Mouse (Mus musculus): ENCODE measurements around the gene Lurap1l. TPM values are rescaled to one million over a fixed set of nuclear protein-coding genes. Genes with fewer than 3 reads are reported as not detected.
A peak's percentile ranks its signal among the peaks of the same experiment; 100 is the strongest.

Gene Lurap1l
- polyA plus RNA-seq, 1 experiment from 2014 or later = 19.7 TPM

DNA sequence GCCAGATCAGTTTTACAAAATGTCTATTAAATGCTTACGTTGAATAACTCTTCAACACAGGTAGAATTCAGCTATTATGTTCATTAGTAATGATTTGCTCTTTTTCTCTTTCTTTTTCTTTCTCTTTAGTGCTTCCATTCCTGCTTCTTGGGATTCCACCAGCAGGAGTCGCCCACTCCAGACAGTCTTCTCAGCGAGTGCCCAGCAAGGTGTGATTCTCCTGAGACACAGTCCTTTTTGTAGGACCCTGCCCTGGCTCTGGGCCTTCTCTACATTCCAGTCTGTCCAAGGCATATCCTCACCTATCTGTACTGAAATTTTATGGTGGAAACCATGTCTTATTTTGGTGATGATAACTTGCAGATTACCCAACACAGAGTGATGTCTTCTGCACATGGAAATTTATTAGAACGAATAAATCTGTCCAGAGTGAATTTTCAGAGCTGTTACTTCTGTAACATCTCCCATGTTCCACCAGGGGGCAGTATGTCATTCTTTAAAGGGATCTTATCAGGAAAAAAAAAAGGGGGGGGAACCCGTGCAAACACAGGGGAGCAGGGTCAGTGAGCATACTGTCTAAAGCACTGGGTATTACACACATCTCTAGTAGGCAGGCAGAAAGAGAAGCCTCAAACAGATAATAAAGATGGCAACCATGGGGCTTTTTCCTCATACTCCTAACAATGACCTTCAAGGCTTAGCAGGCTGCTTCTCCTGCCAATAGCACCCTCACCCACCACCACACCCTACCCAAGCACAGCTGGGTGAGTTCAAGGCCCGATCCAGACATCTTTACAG, 37.4 kb upstream of the Lurap1l start:
- H3K4me3 ChIP-seq (ENCODE audit: low read depth, low read length) = no peak overlapping the region
- no peaks in the 10 kb centered on the region for H3K9me3 ChIP-seq (ENCODE audit: low read length)
- H3K27ac ChIP-seq (ENCODE audit: low read depth) = peak overlapping the region; percentile 51; the same call in 1 of the 2 replicates
- no peak for DNase-seq
- no peaks in the 10 kb centered on the region for H3K27me3 ChIP-seq (ENCODE audit: insufficient read depth, low read length)
- no peaks in the 10 kb centered on the region for H3K36me3 ChIP-seq (replicated peaks; ENCODE audit: insufficient read depth, low read length)
- TF ChIP-seq EP300 (IDR thresholded peaks at IDR 0.05; ENCODE audit: low read depth) (no peak), CTCF (IDR thresholded peaks at IDR 0.05; ENCODE audit: low read depth) (peak; percentile 60)
- ATAC-seq = peak; percentile 69
- no peak overlapping the region for H3K4me2 ChIP-seq (ENCODE audit: low read depth, low read length)
- 36% methylated on average over 6 of the region's 6 CpGs for WGBS (ENCODE audit: insufficient replicate concordance)
- H3K9ac ChIP-seq (replicated peaks) = no peak overlapping the region
- peaks cover 7% of the 10 kb centered on the region; the same call in 1 of the 2 replicates for H3K4me1 ChIP-seq (ENCODE audit: insufficient read depth)

DNA sequence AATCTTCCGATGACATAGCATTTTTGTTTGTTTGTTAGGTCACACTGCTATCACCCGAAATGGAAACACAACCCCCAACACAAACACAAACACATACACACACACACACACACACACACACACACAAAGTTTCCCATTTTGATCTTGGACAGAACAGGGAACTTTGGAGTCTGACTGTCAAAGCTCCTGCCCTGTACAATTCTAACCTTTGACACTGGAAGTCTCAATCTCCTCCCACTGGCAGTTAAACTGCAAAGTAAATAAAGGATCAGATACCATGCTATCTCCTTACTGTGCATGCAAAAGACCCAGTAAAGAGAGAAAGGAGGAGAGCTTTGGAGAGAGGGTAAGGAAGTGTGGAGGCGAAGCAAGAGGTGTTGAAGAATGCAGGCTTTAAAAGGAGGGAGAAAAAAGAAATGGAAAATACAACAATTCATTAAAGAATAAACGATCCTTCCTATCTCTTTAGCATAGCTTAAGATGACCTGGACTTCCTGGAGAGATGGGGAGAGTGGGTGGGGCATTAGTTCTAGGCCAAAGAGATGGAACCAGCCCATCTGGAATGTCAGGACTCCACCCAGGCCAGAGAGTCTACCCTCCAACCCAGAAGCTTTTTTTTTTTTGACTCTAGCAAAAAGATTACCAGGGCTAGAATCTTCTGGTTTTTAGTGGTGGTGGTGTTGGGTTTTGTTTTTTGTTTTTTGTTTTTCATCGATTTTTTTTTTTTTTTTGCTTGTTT, 36.2 kb upstream of the Lurap1l start:
- Histone ChIP-seq H3K4me3 (ENCODE audit: low read depth, low read length) (no peak overlapping the region), H3K36me3 (replicated peaks; ENCODE audit: insufficient read depth, low read length) (no peaks in the 10 kb centered on the region), H3K27me3 (ENCODE audit: insufficient read depth, low read length) (no peaks in the 10 kb centered on the region), H3K4me2 (ENCODE audit: low read depth, low read length) (no peak overlapping the region), H3K9ac (replicated peaks) (no peak overlapping the region), H3K4me1 (ENCODE audit: insufficient read depth) (peaks cover 7% of the 10 kb centered on the region; the same call in 1 of the 2 replicates), H3K27ac (ENCODE audit: low read depth) (no peak overlapping the region), H3K9me3 (ENCODE audit: low read length) (no peaks in the 10 kb centered on the region)
- TF ChIP-seq EP300 (IDR thresholded peaks at IDR 0.05; ENCODE audit: low read depth) = no peak
- no peak for TF ChIP-seq CTCF (IDR thresholded peaks at IDR 0.05; ENCODE audit: low read depth)
- ATAC-seq (peak; percentile 66), DNase-seq (no peak)
- WGBS (ENCODE audit: insufficient replicate concordance) = 35% methylated on average over 5 of the region's 5 CpGs

DNA sequence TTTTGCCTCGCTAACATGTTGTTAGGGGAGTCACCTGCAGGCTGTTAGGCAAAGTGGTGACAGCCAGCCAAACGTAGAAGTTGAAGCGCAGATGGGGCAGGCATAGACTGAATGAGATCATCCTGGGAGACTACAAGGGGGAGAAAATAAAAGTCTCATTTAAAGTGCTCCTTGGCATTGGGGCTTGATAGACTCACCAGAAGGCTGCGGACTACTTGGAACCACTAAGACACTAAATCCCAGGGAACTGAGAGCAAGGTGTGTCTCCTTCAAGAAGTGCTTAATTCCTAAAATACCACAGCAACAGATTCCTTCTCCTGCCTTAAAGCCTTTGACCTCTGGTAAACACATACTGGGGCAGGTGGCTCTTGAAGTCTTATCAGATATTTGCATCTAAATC, 35.4 kb upstream of the Lurap1l start:
- H3K4me3 ChIP-seq (ENCODE audit: low read depth, low read length) = no peak overlapping the region
- H3K27ac ChIP-seq (ENCODE audit: low read depth) = no peak overlapping the region
- no peak for DNase-seq
- ATAC-seq = no peak
- H3K27me3 ChIP-seq (ENCODE audit: insufficient read depth, low read length) = no peaks in the 10 kb centered on the region
- peaks cover 7% of the 10 kb centered on the region; the same call in 1 of the 2 replicates for H3K4me1 ChIP-seq (ENCODE audit: insufficient read depth)
- WGBS (ENCODE audit: insufficient replicate concordance) = 57% methylated on average over 4 of the region's 4 CpGs
- TF ChIP-seq CTCF (IDR thresholded peaks at IDR 0.05; ENCODE audit: low read depth) (no peak), EP300 (IDR thresholded peaks at IDR 0.05; ENCODE audit: low read depth) (no peak)
- H3K9me3 ChIP-seq (ENCODE audit: low read length) = no peaks in the 10 kb centered on the region
- no peak overlapping the region for H3K4me2 ChIP-seq (ENCODE audit: low read depth, low read length)
- no peak overlapping the region for H3K9ac ChIP-seq (replicated peaks)
- no peaks in the 10 kb centered on the region for H3K36me3 ChIP-seq (replicated peaks; ENCODE audit: insufficient read depth, low read length)

DNA sequence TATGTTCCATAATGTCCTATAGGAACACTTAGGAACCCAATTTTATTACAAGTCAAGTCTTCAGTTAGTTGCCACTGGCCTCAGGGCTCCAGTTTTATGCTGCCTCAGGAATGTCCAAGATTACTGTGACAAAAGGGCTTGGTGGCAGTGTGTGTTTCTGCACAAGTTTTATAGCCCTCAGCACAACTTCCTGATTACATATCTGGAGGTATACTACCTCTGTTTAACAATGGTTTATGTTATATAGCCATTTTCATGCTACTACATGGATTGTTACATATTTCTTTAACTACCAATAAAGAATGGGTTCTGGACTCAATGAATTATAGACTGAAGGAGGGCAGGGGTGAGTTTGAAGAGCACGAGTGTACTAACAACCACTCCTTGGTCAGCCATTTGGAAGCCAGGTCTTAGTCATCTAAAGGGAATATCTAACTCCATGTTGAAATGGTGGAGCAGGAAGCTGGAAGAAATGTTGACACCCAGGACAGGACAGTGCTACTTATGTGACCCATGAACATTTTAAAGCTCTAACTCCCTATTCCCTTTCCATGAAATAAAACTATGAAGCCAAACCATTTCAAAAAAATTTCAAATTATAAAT, 28.3 kb upstream of the Lurap1l start:
- no peaks in the 10 kb centered on the region for H3K9me3 ChIP-seq (ENCODE audit: low read length)
- H3K9ac ChIP-seq (replicated peaks) = no peak overlapping the region
- no peak overlapping the region for H3K27ac ChIP-seq (ENCODE audit: low read depth)
- H3K4me1 ChIP-seq (ENCODE audit: insufficient read depth) = no peaks in the 10 kb centered on the region
- no peaks in the 10 kb centered on the region for H3K36me3 ChIP-seq (replicated peaks; ENCODE audit: insufficient read depth, low read length)
- ATAC-seq (no peak), DNase-seq (no peak)
- WGBS (ENCODE audit: insufficient replicate concordance) = 80% methylated on average over 1 of the region's 1 CpGs
- TF ChIP-seq CTCF (IDR thresholded peaks at IDR 0.05; ENCODE audit: low read depth) (no peak), EP300 (IDR thresholded peaks at IDR 0.05; ENCODE audit: low read depth) (no peak)
- H3K27me3 ChIP-seq (ENCODE audit: insufficient read depth, low read length) = no peaks in the 10 kb centered on the region
- no peak overlapping the region for H3K4me2 ChIP-seq (ENCODE audit: low read depth, low read length)
- H3K4me3 ChIP-seq (ENCODE audit: low read depth, low read length) = no peak overlapping the region

DNA sequence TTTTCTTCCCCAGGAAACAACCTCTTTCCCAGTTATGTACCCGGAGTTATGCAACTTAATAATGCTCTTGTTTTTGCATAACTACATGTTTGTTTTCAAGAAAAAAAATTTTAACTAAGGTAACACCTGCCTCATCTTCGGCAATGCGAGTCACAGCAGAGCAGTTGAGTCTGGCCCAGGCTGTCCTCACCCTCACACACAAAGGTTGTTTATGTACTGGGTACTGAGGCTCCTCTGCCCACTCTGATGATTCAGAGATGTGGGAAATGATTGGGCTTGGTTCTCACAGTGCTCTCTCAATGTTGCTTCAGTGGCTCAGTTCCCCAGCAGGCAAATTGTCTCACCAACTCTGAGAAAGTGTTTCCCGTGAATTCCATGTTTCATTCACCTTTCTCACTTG, 23.8 kb upstream of the Lurap1l start:
- Histone ChIP-seq H3K27me3 (ENCODE audit: insufficient read depth, low read length) (no peaks in the 10 kb centered on the region), H3K9ac (replicated peaks) (no peak overlapping the region), H3K4me3 (ENCODE audit: low read depth, low read length) (no peak overlapping the region), H3K4me1 (ENCODE audit: insufficient read depth) (no peaks in the 10 kb centered on the region), H3K9me3 (ENCODE audit: low read length) (no peaks in the 10 kb centered on the region), H3K36me3 (replicated peaks; ENCODE audit: insufficient read depth, low read length) (no peaks in the 10 kb centered on the region), H3K4me2 (ENCODE audit: low read depth, low read length) (no peak overlapping the region), H3K27ac (ENCODE audit: low read depth) (no peak overlapping the region)
- no peak for TF ChIP-seq CTCF (IDR thresholded peaks at IDR 0.05; ENCODE audit: low read depth)
- TF ChIP-seq EP300 (IDR thresholded peaks at IDR 0.05; ENCODE audit: low read depth) = no peak
- ATAC-seq = no peak
- DNase-seq = no peak
- 65% methylated on average over 4 of the region's 4 CpGs for WGBS (ENCODE audit: insufficient replicate concordance)

DNA sequence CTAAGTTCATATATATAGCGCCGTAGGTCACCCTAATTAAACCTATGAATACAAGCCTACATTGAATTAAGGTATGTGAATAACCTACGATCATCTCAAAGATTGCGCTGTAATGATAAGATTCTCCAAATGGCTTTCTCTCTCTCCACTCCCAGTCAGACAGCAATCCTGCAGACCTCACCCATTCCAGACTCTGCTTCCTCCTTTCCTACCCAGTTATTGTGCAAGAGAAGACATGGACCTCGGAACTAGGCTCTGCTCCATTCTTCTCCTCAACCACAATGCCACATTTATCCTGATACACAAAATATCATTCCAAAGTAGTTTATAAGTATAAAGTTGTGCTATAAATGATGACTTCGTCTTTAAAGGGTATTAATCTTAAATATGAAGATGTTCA, 19.4 kb upstream of the Lurap1l start:
- DNase-seq (no peak), ATAC-seq (no peak)
- 0 out of 2 replicates have a peak, but pooled peaks cover 4% of the 10 kb centered on the region for H3K4me1 ChIP-seq (ENCODE audit: insufficient read depth)
- 82% methylated on average over 6 of the region's 6 CpGs for WGBS (ENCODE audit: insufficient replicate concordance)
- no peaks in the 10 kb centered on the region for H3K9me3 ChIP-seq (ENCODE audit: low read length)
- no peak overlapping the region for H3K4me2 ChIP-seq (ENCODE audit: low read depth, low read length)
- no peak overlapping the region for H3K27ac ChIP-seq (ENCODE audit: low read depth)
- H3K9ac ChIP-seq (replicated peaks) = no peak overlapping the region
- H3K27me3 ChIP-seq (ENCODE audit: insufficient read depth, low read length) = no peaks in the 10 kb centered on the region
- TF ChIP-seq EP300 (IDR thresholded peaks at IDR 0.05; ENCODE audit: low read depth) (no peak), CTCF (IDR thresholded peaks at IDR 0.05; ENCODE audit: low read depth) (no peak)
- H3K36me3 ChIP-seq (replicated peaks; ENCODE audit: insufficient read depth, low read length) = no peaks in the 10 kb centered on the region
- H3K4me3 ChIP-seq (ENCODE audit: low read depth, low read length) = no peak overlapping the region

All from liver, postnatal 0 days (tissue).